Mouse (Mus musculus) liver, postnatal 0 days (tissue): Measurements from ENCODE around the gene BC025920. TPM values are rescaled to one million over a fixed set of nuclear protein-coding genes. Genes with fewer than 3 reads are reported as not detected.
A peak's percentile ranks its signal among the peaks of the same experiment; 100 is the strongest.

Experiments
- ATAC-seq: fragments of 200-750 bp; cut with Nextera tagmentation; 2 replicates; pipeline ENCODE4 v1.8.0; 2017; ENCODE audit warnings: mild to moderate bottlenecking, moderate library complexity
- DNase-seq: peaks from one replicate; pipeline ENCODE4 v3.0.0-alpha.2; 2016
- H3K27ac ChIP-seq: fragments of 300-500 bp; sonication (generic); 2 replicates; pipeline ENCODE4 v1.5.1; 2014; ENCODE audit warnings: antibody characterized with exemption, moderate library complexity, mild to moderate bottlenecking, low read depth
- H3K27me3 ChIP-seq: fragments of 300-500 bp; sonication (generic); 2 replicates; pipeline ENCODE4 v1.6.1; 2014; ENCODE audit warnings: low read length, control low read depth, mixed read lengths; ENCODE audit not compliant: insufficient read depth
- H3K36me3 ChIP-seq: fragments of 300-500 bp; sonication (generic); replicated peaks from 2 replicates; pipeline ENCODE4 v1.6.1; 2014; ENCODE audit warnings: mild to moderate bottlenecking, control low read depth, low read length, moderate library complexity, mixed read lengths; ENCODE audit not compliant: insufficient read depth
- H3K4me1 ChIP-seq: fragments of 300-500 bp; sonication (generic); 2 replicates; pipeline ENCODE4 v1.6.1; 2014; ENCODE audit warnings: antibody characterized with exemption, mild to moderate bottlenecking, control low read depth; ENCODE audit not compliant: insufficient read depth
- H3K4me2 ChIP-seq: fragments of 300-500 bp; sonication (generic); 2 replicates; pipeline ENCODE4 v1.6.1; 2014; ENCODE audit warnings: low read depth, mild to moderate bottlenecking, low read length, moderate library complexity, mixed read lengths
- H3K4me3 ChIP-seq: fragments of 300-500 bp; sonication (generic); 2 replicates; pipeline ENCODE4 v1.5.1; 2014; ENCODE audit warnings: low read depth, low read length
- H3K9ac ChIP-seq: fragments of 300-500 bp; sonication (generic); replicated peaks from 2 replicates; pipeline ENCODE4 v1.6.1; 2014; ENCODE audit warnings: mild to moderate bottlenecking, moderate library complexity
- H3K9me3 ChIP-seq: fragments of 300-500 bp; sonication (generic); 2 replicates; pipeline ENCODE4 v1.6.1; 2016; ENCODE audit warnings: mild to moderate bottlenecking, control low read depth, low read length, mixed read lengths
- CTCF ChIP-seq: sonication (generic); IDR thresholded peaks from 2 replicates; pipeline ENCODE4 v1.5.1; 2016; ENCODE audit warnings: antibody characterized with exemption, low read depth
- EP300 ChIP-seq: IDR thresholded peaks from 2 replicates; pipeline ENCODE4 v1.6.1; 2016; ENCODE audit warnings: antibody characterized with exemption, low read depth, mild to moderate bottlenecking
- WGBS: fragments of 180-500 bp; shearing (Covaris S2); extraction: QIAGEN DNeasy Blood & Tissue Kit; methylation state at CpG from one replicate; pipeline ENCODE4 v1.1.7; 2014; ENCODE audit not compliant: insufficient replicate concordance; 5-methylcytosine and 5-hydroxymethylcytosine counted together
- polyA plus RNA-seq: library from polyadenylated mRNA; unstranded; fragments of >200 nt; fragmentation: Nextera tagmentation; extraction: Ambion mirVana; gene quantifications from 2 replicates; pipeline ENCODE4 v1.2.1, GENCODE M21; 2015

Gene BC025920
- polyA plus RNA-seq, 1 experiment from 2014 or later: 0.13 TPM

- H3K27me3 ChIP-seq: no peaks in the 10 kb centered on the region
- 91% methylated on average over 10 of the region's 10 CpGs for WGBS
- DNase-seq (peak; percentile 9), ATAC-seq (no peak)
- TF ChIP-seq CTCF (no peak), EP300 (no peak)
- H3K4me1 ChIP-seq: peaks cover 3% of the 10 kb centered on the region; the same call in 1 of the 2 replicates
- H3K4me3 ChIP-seq: no peak overlapping the region
- H3K9ac ChIP-seq: no peak overlapping the region
- H3K9me3 ChIP-seq: peaks cover 38% of the 10 kb centered on the region
- peaks cover 6% of the 10 kb centered on the region; the same call in 1 of the 2 replicates for H3K36me3 ChIP-seq
- H3K4me2 ChIP-seq: no peak overlapping the region
- H3K27ac ChIP-seq: no peak overlapping the region
Observed at GRCm38 (mm10) chr10:81655178-81655577, 49.1 kb downstream of the BC025920 start.

DNA sequence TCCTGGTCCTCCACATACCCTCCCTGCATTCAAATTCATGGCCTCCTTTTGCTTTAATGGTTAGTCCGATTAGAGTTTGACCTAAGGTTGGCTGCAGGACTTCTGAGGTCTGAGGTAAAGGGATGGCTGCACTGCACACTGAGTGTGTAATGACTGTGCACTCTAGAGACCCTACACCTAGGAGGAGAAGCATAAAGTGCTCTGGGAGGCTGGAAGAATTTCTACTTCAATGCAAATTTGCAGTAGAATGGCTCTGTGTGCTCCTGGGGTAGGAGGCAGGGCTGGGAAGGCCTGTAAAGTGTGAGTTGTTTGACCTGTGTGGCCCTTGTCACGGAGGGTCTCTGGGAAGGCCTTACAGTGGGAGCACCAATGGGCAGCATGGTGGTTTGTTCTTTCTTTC lies 50.1 kb downstream of the BC025920 start:
- 97% methylated on average over 2 of the region's 2 CpGs for WGBS
- TF ChIP-seq CTCF: no peak
- TF ChIP-seq EP300: no peak
- DNase-seq (no peak), ATAC-seq (no peak)
- peaks cover 38% of the 10 kb centered on the region for H3K9me3 ChIP-seq
- H3K9ac ChIP-seq: no peak overlapping the region
- no peak overlapping the region for H3K27ac ChIP-seq
- no peak overlapping the region for H3K4me2 ChIP-seq
- H3K27me3 ChIP-seq: no peaks in the 10 kb centered on the region
- no peak overlapping the region for H3K4me3 ChIP-seq
- H3K36me3 ChIP-seq: peaks cover 6% of the 10 kb centered on the region; the same call in 1 of the 2 replicates
- H3K4me1 ChIP-seq: no peaks in the 10 kb centered on the region

Other genes with a start within 250 kb of the BC025920 start
- 6.8 and 7.9 TPM in 2 replicates for gene Mfsd12, start 248.8 kb upstream of the BC025920 start, polyA plus RNA-seq
- 0.71 and 0.94 TPM in 2 replicates for gene 4930404N11Rik, start 240.5 kb upstream of the BC025920 start, polyA plus RNA-seq
- 69.7 and 74.6 TPM in 2 replicates for gene Fzr1, start 227.8 kb upstream of the BC025920 start, polyA plus RNA-seq
- 39.3 and 42.1 TPM in 2 replicates for gene Dohh, start 221.8 kb upstream of the BC025920 start, polyA plus RNA-seq
- 0.40 and 0.70 TPM in 2 replicates for gene Gm48551, start 221.8 kb upstream of the BC025920 start, polyA plus RNA-seq
- not detected in 2 replicates for gene Gm48552, start 217.3 kb upstream of the BC025920 start, polyA plus RNA-seq
- gene Smim24, start 213.2 kb upstream of the BC025920 start, polyA plus RNA-seq: 1.7 and 2.0 TPM in 2 replicates
- gene Nfic, start 150.6 kb upstream of the BC025920 start, polyA plus RNA-seq: 19.6 and 21.1 TPM in 2 replicates
- gene Celf5, start 123.6 kb upstream of the BC025920 start, polyA plus RNA-seq: not detected in 2 replicates
- 29.2 and 30.6 TPM in 2 replicates for gene Ncln, start 109.9 kb upstream of the BC025920 start, polyA plus RNA-seq
- gene S1pr4, start 106.1 kb upstream of the BC025920 start, polyA plus RNA-seq: 6.3 and 7.4 TPM in 2 replicates
- 4.0 and 4.4 TPM in 2 replicates for gene Gna15, start 82.0 kb upstream of the BC025920 start, polyA plus RNA-seq
- 18.3 and 19.2 TPM in 2 replicates for gene Gna11, start 61.1 kb upstream of the BC025920 start, polyA plus RNA-seq
- gene Aes, start 46.8 kb upstream of the BC025920 start, polyA plus RNA-seq: 256 and 266 TPM in 2 replicates
- 1.2 and 2.2 TPM in 2 replicates for gene Tle2, start 31.7 kb upstream of the BC025920 start, polyA plus RNA-seq
- gene Tle6, start 5.2 kb upstream of the BC025920 start, polyA plus RNA-seq: 2.9 and 3.0 TPM in 2 replicates
- gene Sirt6, start 21.5 kb downstream of the BC025920 start, polyA plus RNA-seq: 4.5 and 6.1 TPM in 2 replicates
- gene Ankrd24, start 22.3 kb downstream of the BC025920 start, polyA plus RNA-seq: 1.8 and 2.1 TPM in 2 replicates
- gene Gm10778, start 42.8 kb downstream of the BC025920 start, polyA plus RNA-seq: 1.1 and 1.2 TPM in 2 replicates
- gene Zfp433, start 98.6 kb downstream of the BC025920 start, polyA plus RNA-seq: 3.1 and 4.5 TPM in 2 replicates
- 0.51 and 0.54 TPM in 2 replicates for gene Gm3055, start 164.9 kb downstream of the BC025920 start, polyA plus RNA-seq
- gene Gm4767, start 205.9 kb downstream of the BC025920 start, polyA plus RNA-seq: 0.55 and 0.73 TPM in 2 replicates